Mouse (Mus musculus) CH12.LX (cell line): ENCODE data around the gene Tufm.

Experiments used
- CTCF ChIP-seq, 2 experiments: IDR thresholded peaks in 1 of 2; conservative IDR thresholded peaks in 1 of 2; 2 replicates each; pipeline ENCODE4 v1.5.1; 2011 to 2012; ENCODE audit warnings: low read depth in 2 of 2, low read length in 2 of 2, improper control_type of control experiment in 1 of 2, inconsistent platforms in 1 of 2, mild to moderate bottlenecking in 1 of 2, moderate library complexity in 1 of 2
- ELF1 ChIP-seq: IDR thresholded peaks from 2 replicates; pipeline ENCODE4 v1.6.1; 2014; ENCODE audit warnings: low read depth, mild to moderate bottlenecking, inconsistent platforms, low read length, improper control_type of control experiment
- EP300 ChIP-seq: IDR thresholded peaks from 2 replicates; pipeline ENCODE4 v1.6.1; 2011; ENCODE audit warnings: low read length, improper control_type of control experiment
- IRF4 ChIP-seq: IDR thresholded peaks from 2 replicates; pipeline ENCODE4 v1.6.1; 2014; ENCODE audit warnings: low read depth, mild to moderate bottlenecking, inconsistent platforms, low read length, improper control_type of control experiment
- MAFK ChIP-seq: IDR thresholded peaks from 2 replicates; pipeline ENCODE4 v1.6.1; 2011; ENCODE audit warnings: low read length, improper control_type of control experiment; ENCODE audit not compliant: insufficient replicate concordance
- MAX ChIP-seq: IDR thresholded peaks from 2 replicates; pipeline ENCODE4 v1.6.1; 2011; ENCODE audit warnings: low read length, improper control_type of control experiment
- MXI1 ChIP-seq: IDR thresholded peaks from 2 replicates; pipeline ENCODE4 v1.6.1; 2011; ENCODE audit warnings: mild to moderate bottlenecking, low read depth, low read length, improper control_type of control experiment
- POLR2A ChIP-seq: IDR thresholded peaks from 2 replicates; pipeline ENCODE4 v1.6.1; 2011; ENCODE audit warnings: low read depth, mild to moderate bottlenecking, improper control_type of control experiment, low read length
- SIN3A ChIP-seq: IDR thresholded peaks from 2 replicates; pipeline ENCODE4 v1.6.1; 2012; ENCODE audit warnings: low read length, improper control_type of control experiment, inconsistent platforms
- USF1 ChIP-seq: IDR thresholded peaks from 2 replicates; pipeline ENCODE4 v1.6.1; 2014; ENCODE audit warnings: low read depth, mild to moderate bottlenecking, inconsistent platforms, low read length, improper control_type of control experiment
- ZC3H11A ChIP-seq: IDR thresholded peaks from 2 replicates; pipeline ENCODE4 v1.6.1; 2012; ENCODE audit warnings: low read depth, mild to moderate bottlenecking, inconsistent platforms, low read length, improper control_type of control experiment

GRCm38 (mm10) chr7:126449991-126450390 lies 37.2 kb upstream of the Tufm start:
- TF ChIP-seq ZC3H11A (no peak), IRF4 (no peak), USF1 (no peak), ELF1 (no peak), CTCF (conservative IDR thresholded peaks at IDR 0.05 in 1 of 2, IDR thresholded peaks at IDR 0.05 in 1 of 2; ENCODE audit: low read depth in 2 of 2, low read length in 2 of 2) (no peak), MAFK (no peak), POLR2A (no peak), MXI1 (no peak), SIN3A (no peak), EP300 (no peak), MAX (no peak)
